Comparison of ENCODE assay signal across 8 mouse cellular contexts in genomic region chr7:30050882-30051548, GRCm38 (mm10). TPM values are rescaled to one million over a fixed set of nuclear protein-coding genes. Genes with fewer than 3 reads are reported as not detected.
DNase-seq lines count a peak whose midpoint lies in the region; ATAC-seq and TF ChIP-seq lines count a peak whose summit lies in the region.

TSS of gene Zfp14 (minus strand) at chr7:30051380.

- no peaks in the 10 kb centered on the region for H3K4me1 ChIP-seq in brown adipose tissue, adult 24 weeks (ENCODE audit: control insufficient read depth, insufficient read depth, insufficient read length, low read length)
- H3K4me1 ChIP-seq in heart, embryonic 15.5 days (replicated peaks) = peaks cover 5% of the 10 kb centered on the region
- peaks cover 8% of the 10 kb centered on the region in 2 experiments for H3K4me1 ChIP-seq in liver, embryonic 14.5 days (replicated peaks; ENCODE audit: control insufficient read depth in 2 of 2, insufficient read depth in 2 of 2, low read length in 1 of 2)
- no peaks in the 10 kb centered on the region for H3K4me1 ChIP-seq in neural tube, embryonic 11.5 days (ENCODE audit: control insufficient read depth, insufficient read depth, low read length)
- no peaks in the 10 kb centered on the region for H3K4me1 ChIP-seq in stomach, postnatal 0 days (replicated peaks; ENCODE audit: control insufficient read depth, insufficient read depth)

- H3K9me3 ChIP-seq in heart, embryonic 15.5 days (replicated peaks) = no peaks in the 10 kb centered on the region
- no peaks in the 10 kb centered on the region for H3K9me3 ChIP-seq in liver, embryonic 14.5 days (ENCODE audit: control insufficient read depth, low read length)
- no peaks in the 10 kb centered on the region for H3K9me3 ChIP-seq in neural tube, embryonic 11.5 days (ENCODE audit: control insufficient read depth, low read length)
- no peaks in the 10 kb centered on the region for H3K9me3 ChIP-seq in stomach, postnatal 0 days (ENCODE audit: control insufficient read depth, low read length)

- no peak for TF ChIP-seq CTCF in liver, embryonic 14.5 days (IDR thresholded peaks at IDR 0.05; ENCODE audit: low read depth)
- no peak for TF ChIP-seq CTCF in stomach, postnatal 0 days (IDR thresholded peaks at IDR 0.05; ENCODE audit: low read depth)

- no peaks in the 10 kb centered on the region for H3K27me3 ChIP-seq in heart, embryonic 15.5 days
- H3K27me3 ChIP-seq in liver, embryonic 14.5 days (ENCODE audit: control insufficient read depth, insufficient read depth, low read length) = no peaks in the 10 kb centered on the region
- no peaks in the 10 kb centered on the region for H3K27me3 ChIP-seq in neural tube, embryonic 11.5 days (ENCODE audit: control insufficient read depth, insufficient read depth, low read length)
- H3K27me3 ChIP-seq in stomach, postnatal 0 days (ENCODE audit: control insufficient read depth, insufficient read depth, low read length) = no peaks in the 10 kb centered on the region

- TF ChIP-seq EP300 in liver, embryonic 14.5 days (IDR thresholded peaks at IDR 0.05; ENCODE audit: low read depth) = no peak
- TF ChIP-seq EP300 in stomach, postnatal 0 days (optimal IDR thresholded peaks at IDR 0.05) = no peak

- peak within 1 kb of the TSS; percentile 21; the same call in 1 of the 2 replicates for H3K27ac ChIP-seq in brown adipose tissue, adult 24 weeks (replicated peaks; ENCODE audit: low read depth, low read length)
- peak within 1 kb of the TSS; percentile 68 for H3K27ac ChIP-seq in heart, embryonic 15.5 days
- no peak within 1 kb of the TSS for H3K27ac ChIP-seq in liver, embryonic 14.5 days
- H3K27ac ChIP-seq in neural tube, embryonic 11.5 days (ENCODE audit: low read depth, low read length) = peak within 1 kb of the TSS; percentile 81
- H3K27ac ChIP-seq in stomach, postnatal 0 days (replicated peaks) = peak within 1 kb of the TSS; percentile 59

- ATAC-seq in heart, embryonic 15.5 days (replicated peaks; ENCODE audit: insufficient number of reproducible peaks, insufficient read depth, low FRiP score, low read depth) = peak; percentile 97
- ATAC-seq in liver, embryonic 14.5 days (ENCODE audit: insufficient read depth) = peak; percentile 100
- ATAC-seq in neural tube, embryonic 11.5 days (ENCODE audit: insufficient read depth, low FRiP score, low TSS enrichment) = peak; percentile 99
- ATAC-seq in stomach, postnatal 0 days (ENCODE audit: low FRiP score, low TSS enrichment) = peak; percentile 95

- peak; percentile 92 for DNase-seq in CD4-positive, CD25-positive, alpha-beta regulatory T cell, adult 2 months (ENCODE audit: low read depth, low spot score)
- DNase-seq in fibroblast of lung, adult 2 months (ENCODE audit: low read depth) = peak; percentile 74
- DNase-seq in kidney, postnatal 25 days = peak; percentile 91 to 93
- peak; percentile 60 to 75 (median 66) for DNase-seq in liver, embryonic 14.5 days (ENCODE audit: low read depth in 3 of 3, low spot score in 3 of 3)
- DNase-seq in neural tube, embryonic 11.5 days (ENCODE audit: low spot score) = peak; percentile 91
- DNase-seq in stomach, postnatal 0 days (ENCODE audit: low spot score) = peak; percentile 86

- under 1% methylated on average over 40 of the region's 40 CpGs for WGBS in heart, embryonic 15.5 days
- under 1% methylated on average over 40 of the region's 40 CpGs for WGBS in liver, embryonic 14.5 days (ENCODE audit: insufficient replicate concordance)
- WGBS in neural tube, embryonic 11.5 days = under 1% methylated on average over 40 of the region's 40 CpGs
- 0% methylated on average over 40 of the region's 40 CpGs for WGBS in stomach, postnatal 0 days

- peak within 1 kb of the TSS; percentile 66 for H3K9ac ChIP-seq in heart, embryonic 15.5 days
- peak within 1 kb of the TSS; percentile 64 for H3K9ac ChIP-seq in liver, embryonic 14.5 days (replicated peaks)
- peak within 1 kb of the TSS; percentile 70 for H3K9ac ChIP-seq in neural tube, embryonic 11.5 days (ENCODE audit: low read length)
- peak within 1 kb of the TSS; percentile 53 for H3K9ac ChIP-seq in stomach, postnatal 0 days (ENCODE audit: low read length)

- H3K4me3 ChIP-seq in brown adipose tissue, adult 24 weeks (ENCODE audit: insufficient read depth, low read depth, low read length) = peak within 1 kb of the TSS; percentile 83
- peak within 1 kb of the TSS; percentile 63 for H3K4me3 ChIP-seq in heart, embryonic 15.5 days
- H3K4me3 ChIP-seq in liver, embryonic 14.5 days (ENCODE audit: insufficient read depth in 1 of 2, low read depth in 2 of 2, low read length in 2 of 2) = peak within 1 kb of the TSS; percentile 83 to 91
- peak within 1 kb of the TSS; percentile 66 for H3K4me3 ChIP-seq in neural tube, embryonic 11.5 days (ENCODE audit: low read depth, low read length)
- peak within 1 kb of the TSS; percentile 56 for H3K4me3 ChIP-seq in stomach, postnatal 0 days (ENCODE audit: low read depth, low read length)

- H3K36me3 ChIP-seq in heart, embryonic 15.5 days = peaks cover 6% of the 10 kb centered on the region
- no peaks in the 10 kb centered on the region for H3K36me3 ChIP-seq in liver, embryonic 14.5 days (replicated peaks; ENCODE audit: control insufficient read depth, insufficient read depth, low read depth)
- H3K36me3 ChIP-seq in neural tube, embryonic 11.5 days (ENCODE audit: control insufficient read depth, insufficient read depth, low read length) = no peaks in the 10 kb centered on the region
- H3K36me3 ChIP-seq in stomach, postnatal 0 days (ENCODE audit: control insufficient read depth, insufficient read depth, low read length) = no peaks in the 10 kb centered on the region

- H3K4me2 ChIP-seq in heart, embryonic 15.5 days = peak within 1 kb of the TSS; percentile 84
- H3K4me2 ChIP-seq in liver, embryonic 14.5 days (ENCODE audit: low read depth) = peak within 1 kb of the TSS; percentile 79
- H3K4me2 ChIP-seq in neural tube, embryonic 11.5 days (ENCODE audit: low read depth) = peak within 1 kb of the TSS; percentile 81
- peak within 1 kb of the TSS; percentile 80 for H3K4me2 ChIP-seq in stomach, postnatal 0 days (replicated peaks; ENCODE audit: low read depth)

RNA-seq across cellular contexts. Expression of gene Zfp14, which starts in this region (rescaled TPM):
- polyA plus RNA-seq in brown adipose tissue, adult 24 weeks (2012; ENCODE audit: insufficient read depth, insufficient read length, missing spikeins) = 1.9 TPM in 2 replicates
- polyA plus RNA-seq in heart, embryonic 15.5 days (2015; fragmentation: Nextera tagmentation; extraction: Ambion mirVana) = 3.3 and 4.1 TPM in 2 replicates
- 0.24 and 0.38 TPM in 2 replicates for polyA plus RNA-seq in liver, embryonic 14.5 days (2012; rRNA removed)
- polyA plus RNA-seq in liver, embryonic 14.5 days (2014; fragmentation: Nextera tagmentation; extraction: Ambion mirVana) = 0.21 and 0.27 TPM in 2 replicates
- 5.3 and 5.7 TPM in 2 replicates for polyA plus RNA-seq in neural tube, embryonic 11.5 days (2014; fragmentation: Nextera tagmentation; extraction: Ambion mirVana)
- polyA plus RNA-seq in stomach, postnatal 0 days (2015; fragmentation: Nextera tagmentation; extraction: Ambion mirVana) = 1.6 and 1.8 TPM in 2 replicates

Comparison
In these comparisons a context has a peak if more than half of its experiments do, and no peak if none do; other contexts are left out.
1. Peak in DNase-seq, ATAC-seq, H3K4me3 ChIP-seq, H3K9ac ChIP-seq and H3K4me2 ChIP-seq in liver, embryonic 14.5 days; RNA of the gene not detected or under 1 TPM.